Mouse (Mus musculus) intestine, embryonic 16.5 days (tissue): Measurements from ENCODE around the gene Dst. TPM values are rescaled to one million over a fixed set of nuclear protein-coding genes. Genes with fewer than 3 reads are reported as not detected.

Experiments used
- ATAC-seq: fragments of 200-750 bp; cut with Nextera tagmentation; 2 replicates; pipeline ENCODE4 v1.8.0; 2017; ENCODE audit warnings: moderate TSS enrichment, moderate library complexity
- H3K27ac ChIP-seq: fragments of 300-500 bp; sonication (generic); 2 replicates; pipeline ENCODE4 v1.5.1; 2014; ENCODE audit warnings: mild to moderate bottlenecking, low read length
- H3K27me3 ChIP-seq: fragments of 300-500 bp; sonication (generic); replicated peaks from 2 replicates; pipeline ENCODE4 v1.6.1; 2014; ENCODE audit warnings: low read length, control low read depth, mixed read lengths; ENCODE audit not compliant: control insufficient read depth, insufficient read depth
- H3K36me3 ChIP-seq: fragments of 300-500 bp; sonication (generic); 2 replicates; pipeline ENCODE4 v1.6.1; 2014; ENCODE audit warnings: low read length, control low read depth; ENCODE audit not compliant: control insufficient read depth, insufficient read depth
- H3K4me1 ChIP-seq: fragments of 300-500 bp; sonication (generic); 2 replicates; pipeline ENCODE4 v1.6.1; 2014; ENCODE audit warnings: low read length, control low read depth, mixed read lengths; ENCODE audit not compliant: control insufficient read depth, insufficient read depth
- H3K4me2 ChIP-seq: fragments of 300-500 bp; sonication (generic); 2 replicates; pipeline ENCODE4 v1.6.1; 2014; ENCODE audit warnings: low read depth, low read length, control low read depth
- H3K4me3 ChIP-seq: fragments of 300-500 bp; sonication (generic); 2 replicates; pipeline ENCODE4 v1.5.1; 2014; ENCODE audit warnings: mild to moderate bottlenecking, low read length
- H3K9ac ChIP-seq: fragments of 300-500 bp; sonication (generic); 2 replicates; pipeline ENCODE4 v1.6.1; 2014; ENCODE audit warnings: low read depth, low read length
- H3K9me3 ChIP-seq: fragments of 300-500 bp; sonication (generic); 2 replicates; pipeline ENCODE4 v1.6.1; 2016; ENCODE audit warnings: low read length, control low read depth; ENCODE audit not compliant: control insufficient read depth
- WGBS: fragments of 180-500 bp; shearing (Covaris S2); extraction: QIAGEN DNeasy Blood & Tissue Kit; methylation state at CpG from one replicate; pipeline ENCODE4 v1.1.7; 2014; 5-methylcytosine and 5-hydroxymethylcytosine counted together
- polyA plus RNA-seq: library from polyadenylated mRNA; unstranded; fragments of >200 nt; fragmentation: Nextera tagmentation; extraction: Ambion mirVana; gene quantifications from 2 replicates; pipeline ENCODE4 v1.2.1, GENCODE M21; 2015

The Dst gene
- polyA plus RNA-seq, 1 experiment from 2014 or later: 15.1 TPM

DNA sequence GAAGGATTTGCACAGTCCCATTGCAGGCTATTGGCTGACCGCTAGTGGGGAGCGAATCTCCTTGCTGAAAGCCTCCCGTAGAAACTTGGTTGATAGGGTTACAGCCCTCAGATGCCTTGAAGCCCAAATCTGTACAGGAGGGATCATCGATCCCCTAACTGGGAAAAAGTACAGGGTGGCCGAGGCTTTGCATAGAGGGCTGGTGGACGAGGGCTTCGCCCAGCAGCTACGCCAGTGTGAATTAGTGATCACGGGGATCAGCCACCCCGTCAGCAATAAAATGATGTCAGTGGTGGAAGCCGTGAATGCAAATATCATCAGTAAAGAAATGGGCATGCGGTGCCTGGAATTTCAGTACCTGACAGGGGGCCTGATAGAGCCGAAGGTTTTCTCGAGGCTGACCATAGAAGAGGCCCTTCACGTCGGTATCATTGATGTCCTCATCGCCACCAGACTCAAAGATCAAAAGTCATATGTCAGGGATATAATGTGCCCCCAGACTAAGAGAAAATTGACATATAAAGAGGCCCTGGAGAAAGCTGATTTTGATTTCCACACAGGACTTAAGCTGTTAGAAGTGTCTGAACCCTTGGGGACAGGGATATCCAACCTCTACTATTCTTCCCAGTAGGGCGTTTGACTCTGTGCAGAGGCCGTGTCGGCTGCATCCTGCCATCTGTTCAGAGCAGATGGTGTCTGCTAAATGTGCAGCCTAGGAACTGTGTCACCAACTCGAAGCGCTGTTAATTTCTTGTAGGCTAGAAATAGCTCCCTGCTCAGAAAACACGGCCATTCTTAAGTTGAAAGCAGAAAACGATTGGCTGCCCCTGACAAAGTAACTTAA lies 274.6 kb downstream of the Dst start:
- Histone ChIP-seq H3K4me2 (no peak overlapping the region), H3K27me3 (no peaks in the 10 kb centered on the region), H3K27ac (no peak overlapping the region), H3K9me3 (no peaks in the 10 kb centered on the region), H3K36me3 (0 out of 2 replicates have a peak, but pooled peaks cover 4% of the 10 kb centered on the region), H3K4me3 (no peak overlapping the region), H3K4me1 (no peaks in the 10 kb centered on the region), H3K9ac (no peak overlapping the region)
- WGBS: 82% methylated on average over 24 of the region's 24 CpGs
- ATAC-seq: no peak

DNA sequence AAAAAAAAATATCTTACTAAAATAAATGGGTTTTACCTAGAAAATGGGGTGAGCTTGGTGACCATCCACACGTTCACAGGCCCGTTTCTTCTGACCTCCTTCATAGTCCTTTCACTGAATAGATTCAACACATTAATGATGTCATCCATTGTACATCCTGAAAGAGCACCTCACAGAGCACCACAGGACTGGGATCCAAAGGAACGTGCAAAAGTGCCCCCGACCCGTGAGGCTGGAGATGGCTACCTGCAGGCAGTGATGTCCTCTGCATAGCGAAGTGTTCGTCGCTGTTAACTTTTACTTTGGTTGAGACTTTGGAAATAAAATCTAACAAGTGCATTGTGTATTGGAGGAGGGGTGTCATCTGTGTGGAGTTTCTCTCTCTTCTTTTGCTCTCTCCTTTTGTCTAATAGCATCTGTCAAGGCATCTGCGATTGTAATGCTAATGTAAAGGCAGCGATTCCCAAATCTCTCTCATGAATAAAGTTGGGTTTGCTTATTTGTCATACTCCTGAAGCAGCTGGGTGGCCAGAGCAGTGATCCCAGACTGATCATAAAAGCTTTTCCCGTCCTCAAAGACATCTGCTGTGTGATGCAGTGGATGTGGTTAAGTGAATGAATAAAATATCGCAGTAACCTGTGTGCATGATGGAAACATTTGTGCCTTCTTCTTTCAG lies 275.4 kb downstream of the Dst start:
- Histone ChIP-seq H3K9ac (no peak overlapping the region), H3K4me2 (no peak overlapping the region), H3K27me3 (no peaks in the 10 kb centered on the region), H3K4me3 (no peak overlapping the region), H3K36me3 (no peaks in the 10 kb centered on the region), H3K9me3 (no peaks in the 10 kb centered on the region), H3K27ac (no peak overlapping the region), H3K4me1 (no peaks in the 10 kb centered on the region)
- ATAC-seq: no peak
- 87% methylated on average over 12 of the region's 12 CpGs for WGBS

GRCm38 (mm10) chr1:34184266-34184665 lies 276.2 kb downstream of the Dst start:
- no peak overlapping the region for H3K4me3 ChIP-seq
- H3K4me1 ChIP-seq: no peaks in the 10 kb centered on the region
- no peak overlapping the region for H3K27ac ChIP-seq
- no peak for ATAC-seq
- H3K9me3 ChIP-seq: no peaks in the 10 kb centered on the region
- no peak overlapping the region for H3K4me2 ChIP-seq
- no peak overlapping the region for H3K9ac ChIP-seq
- no peaks in the 10 kb centered on the region for H3K36me3 ChIP-seq
- 58% methylated on average over 6 of the region's 6 CpGs for WGBS
- no peaks in the 10 kb centered on the region for H3K27me3 ChIP-seq

GRCm38 (mm10) chr1:34186033-34186432 lies 278.0 kb downstream of the Dst start:
- H3K4me3 ChIP-seq: no peak overlapping the region
- no peak for ATAC-seq
- H3K9ac ChIP-seq: no peak overlapping the region
- H3K4me1 ChIP-seq: no peaks in the 10 kb centered on the region
- H3K4me2 ChIP-seq: no peak overlapping the region
- no peaks in the 10 kb centered on the region for H3K27me3 ChIP-seq
- H3K9me3 ChIP-seq: no peaks in the 10 kb centered on the region
- H3K36me3 ChIP-seq: no peaks in the 10 kb centered on the region
- no peak overlapping the region for H3K27ac ChIP-seq
- 87% methylated on average over 6 of the region's 6 CpGs for WGBS

DNA sequence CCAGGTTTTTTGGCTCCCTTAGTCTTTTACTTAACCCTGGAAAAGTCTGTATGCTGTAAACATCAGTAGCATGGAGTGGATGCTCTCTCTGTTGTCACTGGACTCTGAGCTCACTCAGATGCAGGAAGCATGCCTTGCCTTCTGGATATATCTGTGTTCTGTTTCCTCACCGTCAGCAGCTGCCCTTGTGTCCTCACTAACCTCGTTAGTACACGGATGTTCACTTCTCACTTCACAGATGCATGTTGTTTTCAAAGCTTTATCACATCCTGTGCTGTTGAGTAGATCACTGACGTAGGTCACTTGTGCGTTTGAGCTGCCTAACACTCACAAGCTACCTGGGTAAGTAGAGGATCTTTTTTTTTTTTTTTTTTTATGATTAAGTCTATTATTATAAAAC lies 279.5 kb downstream of the Dst start:
- Histone ChIP-seq H3K4me2 (no peak overlapping the region), H3K4me3 (no peak overlapping the region), H3K4me1 (no peaks in the 10 kb centered on the region), H3K27ac (no peak overlapping the region), H3K9me3 (no peaks in the 10 kb centered on the region), H3K9ac (no peak overlapping the region), H3K36me3 (no peaks in the 10 kb centered on the region), H3K27me3 (no peaks in the 10 kb centered on the region)
- no peak for ATAC-seq
- 76% methylated on average over 5 of the region's 5 CpGs for WGBS

DNA sequence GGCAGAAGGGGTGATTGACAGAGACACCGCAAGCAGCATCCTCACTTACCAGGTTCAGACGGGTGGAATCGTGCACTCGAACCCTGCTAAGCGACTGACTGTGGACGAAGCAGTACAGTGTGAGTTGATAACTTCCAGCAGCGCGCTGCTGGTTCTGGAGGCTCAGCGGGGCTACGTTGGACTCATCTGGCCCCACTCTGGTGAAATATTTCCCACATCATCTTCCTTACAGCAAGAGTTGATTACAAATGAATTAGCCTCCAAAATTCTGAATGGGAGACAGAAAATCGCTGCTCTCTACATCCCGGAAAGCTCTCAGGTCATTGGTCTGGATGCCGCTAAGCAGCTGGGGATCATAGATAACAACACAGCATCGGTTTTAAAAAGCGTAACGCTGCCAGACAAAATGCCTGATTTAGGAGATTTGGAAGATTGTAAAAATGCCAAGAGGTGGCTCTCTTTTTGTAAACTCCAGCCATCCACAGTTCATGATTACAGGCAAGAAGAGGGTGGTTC lies 280.8 kb downstream of the Dst start:
- Histone ChIP-seq H3K4me2 (no peak overlapping the region), H3K4me3 (no peak overlapping the region), H3K27me3 (no peaks in the 10 kb centered on the region), H3K36me3 (no peaks in the 10 kb centered on the region), H3K9me3 (no peaks in the 10 kb centered on the region), H3K9ac (no peak overlapping the region), H3K4me1 (no peaks in the 10 kb centered on the region), H3K27ac (no peak overlapping the region)
- 87% methylated on average over 16 of the region's 16 CpGs for WGBS
- ATAC-seq: no peak

GRCm38 (mm10) chr1:34189318-34189717 lies 281.3 kb downstream of the Dst start:
- Histone ChIP-seq H3K4me1 (no peaks in the 10 kb centered on the region), H3K9ac (no peak overlapping the region), H3K9me3 (no peaks in the 10 kb centered on the region), H3K36me3 (no peaks in the 10 kb centered on the region), H3K27ac (no peak overlapping the region; the same call in 1 of the 2 replicates), H3K27me3 (no peaks in the 10 kb centered on the region), H3K4me2 (no peak overlapping the region), H3K4me3 (no peak overlapping the region)
- peak; percentile 31; the same call in 1 of the 2 replicates for ATAC-seq
- WGBS: 74% methylated on average over 14 of the region's 14 CpGs

DNA sequence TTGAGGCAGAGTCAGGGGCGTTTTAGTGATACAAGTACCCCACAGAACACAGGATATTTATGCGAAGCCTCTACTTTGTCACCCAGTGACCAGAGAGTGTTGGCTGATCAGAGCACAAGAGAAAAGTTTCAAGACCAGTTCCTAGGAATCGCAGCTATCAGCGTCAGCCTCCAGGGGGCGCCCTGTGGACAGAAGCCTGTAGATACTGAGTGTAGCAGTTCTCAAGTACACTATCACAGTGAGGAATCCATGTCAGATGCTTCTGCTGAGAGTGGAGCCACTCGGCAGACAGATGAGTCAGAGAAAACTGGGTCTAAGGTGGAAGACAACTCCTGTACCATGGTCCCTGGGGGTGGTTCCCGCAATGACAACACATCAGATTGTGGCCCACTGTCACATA lies 281.9 kb downstream of the Dst start:
- no peak for ATAC-seq
- Histone ChIP-seq H3K4me3 (no peak overlapping the region), H3K9ac (no peak overlapping the region), H3K36me3 (no peaks in the 10 kb centered on the region), H3K9me3 (no peaks in the 10 kb centered on the region), H3K27ac (no peak overlapping the region), H3K4me1 (no peaks in the 10 kb centered on the region), H3K4me2 (no peak overlapping the region), H3K27me3 (no peaks in the 10 kb centered on the region)
- 65% methylated on average over 7 of the region's 7 CpGs for WGBS

GRCm38 (mm10) chr1:34192174-34192573 lies 284.1 kb downstream of the Dst start:
- H3K36me3 ChIP-seq: no peaks in the 10 kb centered on the region
- ATAC-seq: no peak
- no peak overlapping the region for H3K9ac ChIP-seq
- H3K27ac ChIP-seq: no peak overlapping the region
- no peaks in the 10 kb centered on the region for H3K4me1 ChIP-seq
- H3K4me2 ChIP-seq: no peak overlapping the region
- no peaks in the 10 kb centered on the region for H3K9me3 ChIP-seq
- H3K27me3 ChIP-seq: no peaks in the 10 kb centered on the region
- no peak overlapping the region for H3K4me3 ChIP-seq
- 90% methylated on average over 17 of the region's 17 CpGs for WGBS
